Comparison of ENCODE assay signal across 9 mouse cellular contexts in genomic region chr12:71885717-71886116, GRCm38 (mm10). TPM values are rescaled to one million over a fixed set of nuclear protein-coding genes. Genes with fewer than 3 reads are reported as not detected.
A peak's percentile ranks its signal among the peaks of the same experiment; 100 is the strongest.
DNase-seq lines count a peak whose midpoint lies in the region; ATAC-seq and TF ChIP-seq lines count a peak whose summit lies in the region.
"Had no signal": no experiment of that assay in that cellular context is flagged by ENCODE, and none has a peak within 500 bp of the region (broad histone marks: within the 10 kb centered on the region; RNA-seq: fewer than 3 reads in every experiment).

No protein-coding gene starts in this region.

- ATAC-seq in midbrain, postnatal 0 days (ENCODE audit: low FRiP score), result no peak
- ATAC-seq in stomach, embryonic 14.5 days (ENCODE audit: insufficient number of reproducible peaks, insufficient read depth, low FRiP score, low read depth), result no peak

- no peaks in the 10 kb centered on the region for H3K36me3 ChIP-seq in midbrain, embryonic 10.5 days
- H3K36me3 ChIP-seq in midbrain, postnatal 0 days (ENCODE audit: insufficient read depth, low read length), result no peaks in the 10 kb centered on the region; the same call in 1 of the 2 replicates
- H3K36me3 ChIP-seq in heart, embryonic 10.5 days, result peaks cover 2% of the 10 kb centered on the region; the same call in 1 of the 2 replicates
- no peaks in the 10 kb centered on the region for H3K36me3 ChIP-seq in stomach, embryonic 14.5 days (ENCODE audit: control insufficient read depth, insufficient read depth, low read length)

- no peaks in the 10 kb centered on the region for H3K9me3 ChIP-seq in midbrain, embryonic 10.5 days (replicated peaks)
- H3K9me3 ChIP-seq in midbrain, postnatal 0 days (ENCODE audit: low read length), result no peaks in the 10 kb centered on the region
- no peaks in the 10 kb centered on the region for H3K9me3 ChIP-seq in heart, embryonic 10.5 days
- H3K9me3 ChIP-seq in stomach, embryonic 14.5 days (ENCODE audit: control insufficient read depth, low read depth, low read length), result no peaks in the 10 kb centered on the region

- no peak for DNase-seq in midbrain, embryonic 10.5 days (ENCODE audit: low spot score)
- DNase-seq in midbrain, postnatal 0 days (ENCODE audit: low spot score), result no peak
- DNase-seq in heart, embryonic 10.5 days (ENCODE audit: low spot score), result no peak
- peak; percentile 39 to 67 for DNase-seq in kidney, postnatal 36 days
- no peak for DNase-seq in cerebellum, adult 11-12 months
- no peak for DNase-seq in spleen, postnatal 14 days (ENCODE audit: low spot score in 2 of 2)
- no peak for DNase-seq in left cerebral cortex, adult 9 months (ENCODE audit: low spot score in 2 of 2)

- H3K4me3 ChIP-seq in midbrain, embryonic 10.5 days, result no peak overlapping the region
- no peak overlapping the region for H3K4me3 ChIP-seq in midbrain, postnatal 0 days (ENCODE audit: low read depth, low read length)
- H3K4me3 ChIP-seq in heart, embryonic 10.5 days, result peak overlapping the region; percentile 22; the same call in 1 of the 2 replicates
- no peak overlapping the region for H3K4me3 ChIP-seq in stomach, embryonic 14.5 days (ENCODE audit: low read depth, low read length)

- H3K4me1 ChIP-seq in midbrain, embryonic 10.5 days, result peaks cover 41% of the 10 kb centered on the region
- H3K4me1 ChIP-seq in midbrain, postnatal 0 days (ENCODE audit: insufficient read depth, low read length), result peaks cover under 1% of the 10 kb centered on the region; the same call in 1 of the 2 replicates
- peaks cover 94% of the 10 kb centered on the region for H3K4me1 ChIP-seq in heart, embryonic 10.5 days
- H3K4me1 ChIP-seq in stomach, embryonic 14.5 days (ENCODE audit: control insufficient read depth, insufficient read depth, low read length), result peaks cover 18% of the 10 kb centered on the region

- H3K27me3 ChIP-seq in midbrain, embryonic 10.5 days (ENCODE audit: low read depth, poor library complexity, severe bottlenecking), result no peaks in the 10 kb centered on the region
- no peaks in the 10 kb centered on the region for H3K27me3 ChIP-seq in midbrain, postnatal 0 days (ENCODE audit: insufficient read depth, low read length)
- no peaks in the 10 kb centered on the region for H3K27me3 ChIP-seq in heart, embryonic 10.5 days (ENCODE audit: insufficient read depth, poor library complexity, severe bottlenecking)
- H3K27me3 ChIP-seq in stomach, embryonic 14.5 days (ENCODE audit: control insufficient read depth, insufficient read depth, low read length), result no peaks in the 10 kb centered on the region
- H3K27me3 ChIP-seq: Patski had no signal

- WGBS in midbrain, embryonic 10.5 days, result 96% methylated on average over 4 of the region's 4 CpGs
- 84% methylated on average over 4 of the region's 4 CpGs for WGBS in midbrain, postnatal 0 days
- WGBS in heart, embryonic 10.5 days, result 47% methylated on average over 4 of the region's 4 CpGs
- WGBS in stomach, embryonic 14.5 days, result 74% methylated on average over 4 of the region's 4 CpGs

- no peak for TF ChIP-seq CTCF in midbrain, postnatal 0 days (IDR thresholded peaks at IDR 0.05)

- H3K27ac ChIP-seq in midbrain, embryonic 10.5 days (replicated peaks), result 0 out of 2 replicates have a peak overlapping the region, but pooled peaks have one; percentile 9
- no peak overlapping the region for H3K27ac ChIP-seq in midbrain, postnatal 0 days (ENCODE audit: low read depth, low read length)
- peak overlapping the region; percentile 77 for H3K27ac ChIP-seq in heart, embryonic 10.5 days
- peak overlapping the region; percentile 40; the same call in 1 of the 2 replicates for H3K27ac ChIP-seq in stomach, embryonic 14.5 days (ENCODE audit: low read length)

- no peak overlapping the region for H3K9ac ChIP-seq in midbrain, postnatal 0 days (replicated peaks; ENCODE audit: low read length, poor library complexity, severe bottlenecking)
- no peak overlapping the region for H3K9ac ChIP-seq in stomach, embryonic 14.5 days (replicated peaks; ENCODE audit: low read depth, low read length)

- no peak overlapping the region for H3K4me2 ChIP-seq in midbrain, postnatal 0 days (ENCODE audit: low read depth, low read length, poor library complexity, severe bottlenecking)
- H3K4me2 ChIP-seq in stomach, embryonic 14.5 days (replicated peaks; ENCODE audit: low read depth, low read length), result no peak overlapping the region

RNA-seq across cellular contexts. Expression of gene Daam1, which starts 54.8 kb away (rescaled TPM):
- 9.3 and 10.1 TPM in 2 replicates for polyA plus RNA-seq in midbrain, embryonic 10.5 days (2016; fragmentation: Nextera tagmentation; extraction: Ambion mirVana)
- total RNA-seq in midbrain, postnatal 0 days (2014; rRNA removed), result 86.0 and 94.4 TPM in 2 replicates
- polyA plus RNA-seq in midbrain, postnatal 0 days (2015; fragmentation: Nextera tagmentation; extraction: Ambion mirVana), result 25.8 and 27.3 TPM in 2 replicates
- 11.5 and 20.1 TPM in 2 replicates for polyA plus RNA-seq in heart, embryonic 10.5 days (2016; fragmentation: Nextera tagmentation; extraction: Ambion mirVana)
- polyA plus RNA-seq in stomach, embryonic 14.5 days (2014; fragmentation: Nextera tagmentation; extraction: Ambion mirVana), result 18.6 and 19.7 TPM in 2 replicates

Comparison
In these comparisons a context has a peak if more than half of its experiments do, and no peak if none do; other contexts are left out.
1. DNase-seq: peak in kidney, postnatal 36 days (2 of 2); none in midbrain, embryonic 10.5 days (single experiment), midbrain, postnatal 0 days (single experiment), heart, embryonic 10.5 days (single experiment), cerebellum, adult 11-12 months (single experiment), spleen, postnatal 14 days (0 of 2) and left cerebral cortex, adult 9 months (0 of 2).